Mouse (Mus musculus) forelimb bud, embryonic 11.5 days (tissue): ENCODE results near the gene Tmem63a.
"Not testable (repeated sequence)": the region's sequence is repeated elsewhere in the genome, so short reads cannot be mapped to it uniquely, and the experiment has no call there.

Experiments used
- DNase-seq: peaks from one replicate; pipeline ENCODE4 v3.0.0-alpha.2; 2012; ENCODE audit warnings: low read depth, low spot score

Tmem63a gene

GRCm38 (mm10) chr1:180926286-180926685, 15.9 kb upstream of the Tmem63a start:
- no peak for DNase-seq

GRCm38 (mm10) chr1:180929599-180929998, 12.5 kb upstream of the Tmem63a start:
- DNase-seq: no peak

DNA sequence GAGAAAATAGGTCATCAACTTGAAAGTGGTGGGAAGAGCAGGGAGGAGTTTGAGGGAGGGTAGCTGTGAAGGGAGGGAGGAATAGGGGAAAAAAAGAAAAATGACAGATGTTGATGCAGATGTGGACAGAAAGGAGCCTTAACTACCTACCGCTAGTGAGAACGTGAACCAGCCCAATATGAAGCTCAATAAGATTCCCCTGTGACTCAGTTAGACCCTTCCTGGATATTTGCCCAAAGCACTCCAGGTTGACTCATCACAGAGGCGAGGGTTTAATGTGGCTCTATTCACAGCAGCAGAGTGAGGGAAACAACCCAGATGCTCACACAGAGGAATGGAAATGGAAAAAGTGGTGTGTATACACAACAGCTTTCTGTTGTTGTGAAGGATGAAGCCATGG, 11.0 kb upstream of the Tmem63a start:
- no peak for DNase-seq

- no peak for DNase-seq
Observed at GRCm38 (mm10) chr1:180933659-180934058, 8.5 kb upstream of the Tmem63a start.

DNA sequence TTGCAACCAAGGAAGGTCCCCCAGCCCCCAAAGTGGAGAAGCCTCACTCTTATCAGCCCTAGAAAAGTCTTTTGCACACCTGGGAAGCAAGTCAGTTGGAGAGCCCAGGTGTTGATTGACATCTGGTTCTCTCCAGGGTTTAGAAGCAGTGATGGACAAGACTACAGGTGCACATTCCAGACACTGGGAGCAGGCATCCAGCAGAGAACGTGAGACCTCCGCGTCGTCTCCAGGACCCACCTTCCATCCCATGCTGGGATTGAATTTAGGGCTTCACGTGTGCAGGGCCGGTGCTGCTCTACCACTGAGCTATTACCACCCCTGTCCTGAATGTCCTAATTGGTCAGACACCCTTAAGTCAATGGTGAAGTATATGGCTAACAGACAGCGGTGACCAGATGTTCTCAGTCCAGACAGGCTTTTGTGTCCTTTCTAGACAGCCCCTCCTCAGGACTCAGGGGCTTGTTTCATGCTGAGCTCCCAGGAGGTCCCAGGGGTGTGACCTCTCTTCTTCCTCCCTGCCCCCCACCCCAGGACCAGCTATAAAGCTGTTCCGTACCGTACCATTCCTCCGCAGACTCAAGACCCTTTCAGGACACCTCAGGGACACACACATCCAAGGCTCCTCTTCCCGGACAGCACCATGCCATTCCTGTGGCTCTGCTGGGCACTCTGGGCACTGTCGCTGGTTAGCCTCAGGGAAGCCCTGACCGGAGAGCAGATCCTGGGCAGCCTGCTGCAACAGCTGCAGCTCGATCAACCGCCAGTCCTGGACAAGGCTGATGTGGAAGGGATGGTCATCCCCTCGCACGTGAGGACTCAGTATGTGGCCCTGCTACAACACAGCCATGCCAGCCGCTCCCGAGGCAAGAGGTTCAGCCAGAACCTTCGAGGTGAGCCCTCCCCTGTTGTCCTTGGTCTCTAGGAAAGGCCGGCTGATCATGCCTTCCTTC, 7.4 kb upstream of the Tmem63a start, which contains the start of gene Lefty1:
TSS of gene Lefty1 (plus strand) at position 556 of the 953 bp plus-strand sequence.
- no peak for DNase-seq

DNA sequence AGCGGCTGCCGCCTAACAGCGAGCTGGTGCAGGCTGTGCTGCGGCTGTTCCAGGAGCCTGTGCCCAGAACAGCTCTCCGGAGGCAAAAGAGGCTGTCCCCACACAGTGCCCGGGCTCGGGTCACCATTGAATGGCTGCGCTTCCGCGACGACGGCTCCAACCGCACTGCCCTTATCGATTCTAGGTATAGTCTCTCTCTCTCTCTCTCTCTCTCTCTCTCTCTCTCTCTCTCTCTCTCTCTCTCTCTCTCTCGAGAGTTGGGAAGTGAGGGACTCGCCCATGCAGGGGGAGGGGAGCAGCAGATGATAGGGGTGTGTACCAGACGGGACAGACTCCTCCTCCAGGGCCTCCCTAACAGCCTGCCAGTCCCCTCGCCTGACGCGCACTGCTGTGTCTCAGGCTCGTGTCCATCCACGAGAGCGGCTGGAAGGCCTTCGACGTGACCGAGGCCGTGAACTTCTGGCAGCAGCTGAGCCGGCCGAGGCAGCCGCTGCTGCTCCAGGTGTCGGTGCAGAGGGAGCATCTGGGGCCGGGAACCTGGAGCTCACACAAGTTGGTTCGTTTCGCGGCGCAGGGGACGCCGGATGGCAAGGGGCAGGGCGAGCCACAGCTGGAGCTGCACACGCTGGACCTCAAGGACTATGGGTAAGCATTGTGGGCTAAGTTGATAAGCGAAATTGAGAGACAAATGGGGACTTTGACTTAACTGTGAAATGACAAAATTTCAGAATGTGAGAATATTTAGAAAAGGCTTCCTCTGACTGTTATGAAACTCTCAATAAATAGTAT, 5.3 kb upstream of the Tmem63a start:
- DNase-seq: not testable (repeated sequence)

DNA sequence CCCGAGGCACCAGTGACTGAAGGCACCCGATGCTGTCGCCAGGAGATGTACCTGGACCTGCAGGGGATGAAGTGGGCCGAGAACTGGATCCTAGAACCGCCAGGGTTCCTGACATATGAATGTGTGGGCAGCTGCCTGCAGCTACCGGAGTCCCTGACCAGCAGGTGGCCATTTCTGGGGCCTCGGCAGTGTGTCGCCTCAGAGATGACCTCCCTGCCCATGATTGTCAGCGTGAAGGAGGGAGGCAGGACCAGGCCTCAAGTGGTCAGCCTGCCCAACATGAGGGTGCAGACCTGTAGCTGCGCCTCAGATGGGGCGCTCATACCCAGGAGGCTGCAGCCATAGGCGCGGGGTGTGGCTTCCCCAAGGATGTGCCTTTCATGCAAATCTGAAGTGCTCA, 4.5 kb upstream of the Tmem63a start:
- not testable (repeated sequence) for DNase-seq

GRCm38 (mm10) chr1:180938781-180939180, 3.4 kb upstream of the Tmem63a start:
- not testable (repeated sequence) for DNase-seq

DNA sequence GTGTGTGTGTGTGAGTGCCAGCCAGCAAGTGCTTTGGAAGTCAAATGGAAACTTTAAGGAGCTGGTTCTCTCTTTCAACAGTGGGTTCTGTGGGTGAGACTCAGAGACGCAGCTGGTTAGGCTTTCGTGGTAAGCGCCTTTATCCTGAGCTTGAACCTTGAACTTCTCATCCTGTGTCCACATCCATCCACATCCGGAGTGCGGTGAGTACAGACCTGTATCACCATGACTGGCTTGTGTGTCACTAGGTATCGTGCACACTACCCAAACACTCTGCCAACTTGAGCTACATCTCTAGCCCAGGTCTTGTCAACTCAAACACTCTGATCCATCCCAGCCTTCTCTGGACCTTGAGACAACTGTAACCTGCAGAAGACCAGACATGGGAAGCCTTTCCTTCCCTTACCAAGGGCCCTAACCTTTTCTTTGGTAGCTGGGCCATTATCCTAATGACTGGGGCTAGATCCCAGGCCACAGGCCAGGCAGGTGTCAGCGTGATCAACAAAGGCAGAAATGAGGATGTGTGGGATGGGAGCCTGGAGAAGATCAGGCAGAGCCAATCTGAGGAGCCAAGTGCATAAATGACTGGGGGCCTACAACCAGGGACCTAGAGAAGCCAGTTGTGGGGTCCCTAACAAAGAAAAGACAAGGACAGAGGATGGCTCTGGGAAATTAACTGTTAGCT, 1.2 kb upstream of the Tmem63a start:
- no peak for DNase-seq

GRCm38 (mm10) chr1:180941726-180942125, 418 bp upstream of the Tmem63a start:
- no peak for DNase-seq

- no peak for DNase-seq
Observed at GRCm38 (mm10) chr1:180943032-180943644, 994 bp downstream of the Tmem63a start.

DNA sequence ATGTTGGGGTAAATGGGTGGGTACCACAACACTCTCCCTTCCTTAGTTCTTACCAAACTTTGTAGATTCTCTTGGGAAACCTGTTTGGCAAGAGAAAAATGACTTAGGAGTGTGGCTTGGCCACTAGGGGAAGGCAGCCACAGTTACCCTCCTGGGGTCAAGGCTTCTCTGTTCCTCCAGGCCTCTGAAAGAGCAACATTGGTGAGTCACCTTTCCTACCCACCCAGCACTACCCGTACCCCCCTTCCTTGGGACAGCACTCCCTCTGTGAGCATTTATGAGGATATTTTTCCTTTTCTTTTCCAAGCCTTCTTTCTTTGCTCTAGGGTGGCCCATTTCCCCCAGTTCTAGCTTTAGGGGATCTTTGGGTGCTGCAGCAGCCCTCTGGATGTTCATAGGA, 1.8 kb downstream of the Tmem63a start:
- DNase-seq: no peak

GRCm38 (mm10) chr1:180944553-180944952, 2.4 kb downstream of the Tmem63a start:
- no peak for DNase-seq

DNA sequence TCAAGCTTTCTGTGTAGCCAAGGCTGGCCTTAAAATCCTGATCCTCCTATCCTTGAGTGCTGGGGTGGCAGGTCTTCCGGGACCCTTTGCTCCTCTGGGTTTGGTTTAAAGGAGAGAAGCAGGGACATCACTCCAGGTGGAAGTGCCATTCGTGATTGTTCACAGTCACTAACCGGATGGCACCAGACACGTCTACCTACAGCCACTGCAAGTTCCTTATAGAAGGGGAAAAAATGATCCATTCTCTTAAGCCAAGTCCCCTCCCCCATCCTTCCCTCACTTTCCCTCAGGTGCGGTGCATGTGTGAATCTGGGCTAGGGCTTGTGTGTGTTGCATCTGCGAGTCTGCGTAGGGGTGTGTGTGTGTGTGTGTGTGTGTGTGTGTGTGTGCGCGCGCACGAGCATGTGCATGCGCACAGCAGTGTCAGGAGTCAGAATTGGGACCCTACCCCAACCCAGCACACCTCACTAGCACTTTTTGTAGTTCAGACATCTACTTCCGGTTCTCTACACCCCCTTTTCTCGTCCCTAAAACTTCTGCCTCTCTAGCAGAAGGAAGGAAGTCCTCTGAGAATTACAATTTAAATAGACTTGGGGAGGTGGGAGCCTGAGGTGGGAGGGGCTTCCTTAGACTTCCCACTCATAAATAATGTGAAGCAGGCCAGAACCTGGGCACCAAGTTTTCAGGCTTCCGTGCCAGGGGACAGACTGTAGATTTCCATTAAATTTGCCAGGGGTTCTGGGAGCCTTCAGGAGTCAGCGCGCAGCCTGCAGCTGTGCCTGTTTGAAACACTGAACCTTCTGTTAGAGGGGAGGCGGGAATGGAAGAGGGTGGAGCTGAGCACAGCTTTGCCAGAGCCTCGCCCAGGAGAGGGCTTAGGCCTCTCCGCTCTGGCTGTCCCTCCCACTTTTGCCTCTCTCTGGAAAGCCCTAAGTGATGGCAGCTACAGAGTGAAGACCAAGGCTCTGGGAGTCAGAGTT, 3.1 kb downstream of the Tmem63a start:
- DNase-seq: peak; percentile 84

- no peak for DNase-seq
Observed at GRCm38 (mm10) chr1:180946448-180946847, 4.3 kb downstream of the Tmem63a start.

- no peak for DNase-seq
Observed at GRCm38 (mm10) chr1:180952085-180952746, 10.1 kb downstream of the Tmem63a start.

DNA sequence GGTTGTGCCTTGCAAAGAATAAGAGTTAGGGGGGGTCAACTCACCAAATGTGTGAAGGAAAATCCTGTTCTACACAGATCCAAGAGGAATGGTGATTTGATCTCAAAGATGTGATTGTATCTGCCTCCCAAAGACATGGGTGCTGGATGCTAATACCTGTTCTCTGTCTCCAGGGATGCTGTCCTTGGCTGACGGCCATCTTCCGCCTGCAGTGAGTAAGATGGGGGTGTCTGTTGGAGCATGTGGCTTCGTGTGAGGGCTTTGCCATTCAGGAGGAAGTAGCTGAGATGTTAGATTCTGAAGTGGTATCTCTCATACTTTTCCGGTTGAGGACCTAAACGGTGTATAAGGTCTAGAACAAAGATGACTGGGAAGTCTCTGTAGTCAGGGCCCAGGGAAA, 10.7 kb downstream of the Tmem63a start:
- DNase-seq: no peak

- no peak for DNase-seq
Observed at GRCm38 (mm10) chr1:180956401-180956800, 14.3 kb downstream of the Tmem63a start.

DNA sequence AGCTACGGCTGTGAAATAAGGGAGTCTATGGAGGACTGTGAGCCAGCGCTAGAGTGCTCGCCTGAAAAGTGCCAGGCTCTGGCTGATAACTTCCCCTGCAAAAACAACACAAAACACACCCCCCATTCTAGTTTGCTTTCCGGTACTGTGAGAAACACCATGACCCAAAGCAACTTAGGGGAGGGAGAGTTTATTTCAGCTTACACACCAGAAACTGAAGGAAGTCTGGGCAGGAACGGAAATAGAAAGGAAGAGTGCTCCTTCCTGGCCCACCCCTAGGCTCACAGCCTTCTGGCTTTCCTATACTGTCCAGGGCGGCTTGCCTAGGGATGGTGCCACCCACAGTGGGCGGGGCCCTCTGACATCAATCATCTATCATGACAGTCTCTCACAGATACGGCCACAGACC, 14.8 kb downstream of the Tmem63a start:
- no peak for DNase-seq

GRCm38 (mm10) chr1:180957989-180958388, 15.8 kb downstream of the Tmem63a start:
- no peak for DNase-seq
